Mouse (Mus musculus): ENCODE measurements around the gene Fkbp15. TPM values are rescaled to one million over a fixed set of nuclear protein-coding genes. Genes with fewer than 3 reads are reported as not detected.
A peak's percentile ranks its signal among the peaks of the same experiment; 100 is the strongest.

Gene Fkbp15
- total and polyA plus RNA-seq, 3 experiments, result 14.7 to 19.6 (median 16.6) TPM

GRCm38 (mm10) chr4:62348329-62348705 lies 12.0 kb downstream of the Fkbp15 start:
- TF ChIP-seq CTCF (IDR thresholded peaks at IDR 0.05) (no peak), POLR2A (IDR thresholded peaks at IDR 0.05; ENCODE audit: insufficient read depth, low read depth, low read length) (no peak), EP300 (IDR thresholded peaks at IDR 0.05; ENCODE audit: insufficient read depth, low read depth, low read length) (no peak)
- Histone ChIP-seq H3K9ac (ENCODE audit: low read depth, low read length) (no peak overlapping the region), H3K36me3 (ENCODE audit: control insufficient read depth, insufficient read depth, low read length) (peaks cover 14% of the 10 kb centered on the region), H3K79me2 (replicated peaks; ENCODE audit: control insufficient read depth, insufficient read depth, low read length) (no peaks in the 10 kb centered on the region), H3K27ac (peak overlapping the region; percentile 34), H3K4me3 (no peak overlapping the region), H3K4me1 (ENCODE audit: control insufficient read depth, insufficient read depth, low read length) (peaks cover 9% of the 10 kb centered on the region), H3K27me3 (ENCODE audit: control insufficient read depth, insufficient read depth, low read length) (no peaks in the 10 kb centered on the region)
- WGBS, result 14% methylated on average over 2 of the region's 2 CpGs
- DNase-seq, result no peak
- intact Hi-C loops (cut with DNase I), result loop anchor here (5.0 kb wide), 1 partner anchor 59 kb away; the partner anchor contains the start of genes Cdc26 and Prpf4

GRCm38 (mm10) chr4:62347605-62348328 lies 12.6 kb downstream of the Fkbp15 start:
- peak in 1 of 2 experiments; percentile 18 for DNase-seq
- Histone ChIP-seq H3K4me3 (no peak overlapping the region), H3K4me1 (ENCODE audit: control insufficient read depth, insufficient read depth, low read length) (peaks cover 9% of the 10 kb centered on the region), H3K79me2 (replicated peaks; ENCODE audit: control insufficient read depth, insufficient read depth, low read length) (no peaks in the 10 kb centered on the region), H3K36me3 (ENCODE audit: control insufficient read depth, insufficient read depth, low read length) (peaks cover 14% of the 10 kb centered on the region), H3K9ac (ENCODE audit: low read depth, low read length) (no peak overlapping the region), H3K27me3 (ENCODE audit: control insufficient read depth, insufficient read depth, low read length) (no peaks in the 10 kb centered on the region), H3K27ac (peak overlapping the region; percentile 34)
- 39% methylated on average over 9 of the region's 9 CpGs for WGBS
- TF ChIP-seq POLR2A (IDR thresholded peaks at IDR 0.05; ENCODE audit: insufficient read depth, low read depth, low read length) (no peak), CTCF (IDR thresholded peaks at IDR 0.05) (no peak), EP300 (IDR thresholded peaks at IDR 0.05; ENCODE audit: insufficient read depth, low read depth, low read length) (no peak)
- intact Hi-C loops (cut with DNase I), result loop anchor here (5.0 kb wide), 1 partner anchor 60 kb away; the partner anchor contains the start of genes Cdc26 and Prpf4

GRCm38 (mm10) chr4:62345827-62346226 lies 14.5 kb downstream of the Fkbp15 start:
- Histone ChIP-seq H3K4me1 (ENCODE audit: control insufficient read depth, insufficient read depth, low read length) (peaks cover 9% of the 10 kb centered on the region), H3K79me2 (replicated peaks; ENCODE audit: control insufficient read depth, insufficient read depth, low read length) (no peaks in the 10 kb centered on the region), H3K27me3 (ENCODE audit: control insufficient read depth, insufficient read depth, low read length) (no peaks in the 10 kb centered on the region), H3K4me3 (no peak overlapping the region), H3K9ac (ENCODE audit: low read depth, low read length) (no peak overlapping the region), H3K36me3 (ENCODE audit: control insufficient read depth, insufficient read depth, low read length) (peaks cover 14% of the 10 kb centered on the region), H3K27ac (no peak overlapping the region)
- WGBS, result 72% methylated on average over 4 of the region's 4 CpGs
- TF ChIP-seq EP300 (IDR thresholded peaks at IDR 0.05; ENCODE audit: insufficient read depth, low read depth, low read length), result no peak
- no peak for TF ChIP-seq POLR2A (IDR thresholded peaks at IDR 0.05; ENCODE audit: insufficient read depth, low read depth, low read length)
- TF ChIP-seq CTCF (IDR thresholded peaks at IDR 0.05), result no peak
- no peak for DNase-seq
- intact Hi-C loops (cut with DNase I), result loop anchor here (5.0 kb wide), 1 partner anchor 61 kb away; the partner anchor contains the start of genes Cdc26 and Prpf4

GRCm38 (mm10) chr4:62344000-62344399 lies 16.3 kb downstream of the Fkbp15 start:
- 95% methylated on average over 1 of the region's 1 CpGs for WGBS
- Histone ChIP-seq H3K36me3 (ENCODE audit: control insufficient read depth, insufficient read depth, low read length) (peaks cover 14% of the 10 kb centered on the region), H3K27me3 (ENCODE audit: control insufficient read depth, insufficient read depth, low read length) (no peaks in the 10 kb centered on the region), H3K79me2 (replicated peaks; ENCODE audit: control insufficient read depth, insufficient read depth, low read length) (no peaks in the 10 kb centered on the region), H3K27ac (no peak overlapping the region), H3K4me1 (ENCODE audit: control insufficient read depth, insufficient read depth, low read length) (peaks cover 8% of the 10 kb centered on the region), H3K4me3 (no peak overlapping the region), H3K9ac (ENCODE audit: low read depth, low read length) (no peak overlapping the region)
- intact Hi-C loops (cut with DNase I), result loop anchor here (5.0 kb wide), 1 partner anchor 163 kb away; no protein-coding TSS in a partner anchor
- TF ChIP-seq EP300 (IDR thresholded peaks at IDR 0.05; ENCODE audit: insufficient read depth, low read depth, low read length), result no peak
- TF ChIP-seq POLR2A (IDR thresholded peaks at IDR 0.05; ENCODE audit: insufficient read depth, low read depth, low read length), result no peak
- peak; percentile 74 for TF ChIP-seq CTCF (IDR thresholded peaks at IDR 0.05)
- DNase-seq, result no peak

GRCm38 (mm10) chr4:62338536-62338935 lies 21.8 kb downstream of the Fkbp15 start:
- Histone ChIP-seq H3K4me3 (no peak overlapping the region), H3K4me1 (ENCODE audit: control insufficient read depth, insufficient read depth, low read length) (no peaks in the 10 kb centered on the region), H3K27ac (no peak overlapping the region), H3K36me3 (ENCODE audit: control insufficient read depth, insufficient read depth, low read length) (no peaks in the 10 kb centered on the region), H3K27me3 (ENCODE audit: control insufficient read depth, insufficient read depth, low read length) (no peaks in the 10 kb centered on the region), H3K79me2 (replicated peaks; ENCODE audit: control insufficient read depth, insufficient read depth, low read length) (no peaks in the 10 kb centered on the region), H3K9ac (ENCODE audit: low read depth, low read length) (no peak overlapping the region)
- TF ChIP-seq POLR2A (IDR thresholded peaks at IDR 0.05; ENCODE audit: insufficient read depth, low read depth, low read length), result no peak
- no peak for TF ChIP-seq EP300 (IDR thresholded peaks at IDR 0.05; ENCODE audit: insufficient read depth, low read depth, low read length)
- TF ChIP-seq CTCF (IDR thresholded peaks at IDR 0.05), result no peak
- WGBS, result 93% methylated on average over 5 of the region's 5 CpGs
- intact Hi-C loops (cut with DNase I), result no loop called here
- DNase-seq, result no peak

- H3K27ac ChIP-seq, result no peak overlapping the region
- no peak for DNase-seq
- peaks cover 9% of the 10 kb centered on the region for H3K36me3 ChIP-seq (ENCODE audit: control insufficient read depth, insufficient read depth, low read length)
Measured at GRCm38 (mm10) chr4:62331977-62332376, 28.4 kb downstream of the Fkbp15 start.

More at GRCm38 (mm10) chr4:62331977-62332376, 28.4 kb downstream of the Fkbp15 start:
- TF ChIP-seq CTCF (IDR thresholded peaks at IDR 0.05) (peak; percentile 27; the same call in 1 of the 2 replicates), POLR2A (IDR thresholded peaks at IDR 0.05; ENCODE audit: insufficient read depth, low read depth, low read length) (no peak)
- intact Hi-C loops (cut with DNase I), result no loop called here
- WGBS, result 61% methylated on average over 5 of the region's 5 CpGs
- no peaks in the 10 kb centered on the region for H3K27me3 ChIP-seq (ENCODE audit: control insufficient read depth, insufficient read depth, low read length)
- H3K79me2 ChIP-seq (replicated peaks; ENCODE audit: control insufficient read depth, insufficient read depth, low read length), result no peaks in the 10 kb centered on the region
- no peak overlapping the region for H3K9ac ChIP-seq (ENCODE audit: low read depth, low read length)
- no peaks in the 10 kb centered on the region for H3K4me1 ChIP-seq (ENCODE audit: control insufficient read depth, insufficient read depth, low read length)
- H3K4me3 ChIP-seq, result no peak overlapping the region
